Mouse (Mus musculus) heart, adult 2 months (tissue): Measurements from ENCODE around the gene Abcd4. TPM values are rescaled to one million over a fixed set of nuclear protein-coding genes. Genes with fewer than 3 reads are reported as not detected.

ENCODE experiments used
- DNase-seq, 2 experiments: peaks; one replicate each; pipeline ENCODE4 v3.0.0; 2021
- H3K27ac ChIP-seq: fragments of 200-600 bp; 2 replicates; pipeline ENCODE4 v1.8.1; 2022
- H3K27me3 ChIP-seq: fragments of 200-500 bp; 2 replicates; pipeline ENCODE4 v1.6.1; 2012; ENCODE audit warnings: mild to moderate bottlenecking, low read length, inconsistent platforms, mixed read lengths; ENCODE audit not compliant: control insufficient read depth, insufficient read depth
- H3K36me3 ChIP-seq: fragments of 200-500 bp; 2 replicates; pipeline ENCODE4 v1.6.1; 2012; ENCODE audit warnings: low read length, inconsistent platforms; ENCODE audit not compliant: control insufficient read depth, insufficient read depth
- H3K4me1 ChIP-seq: fragments of 200-500 bp; 2 replicates; pipeline ENCODE4 v1.6.1; 2011; ENCODE audit warnings: low read length; ENCODE audit not compliant: control insufficient read depth, insufficient read depth
- H3K4me3 ChIP-seq: fragments of 200-600 bp; 2 replicates; pipeline ENCODE4 v1.8.1; 2022
- H3K79me2 ChIP-seq: fragments of 200-500 bp; replicated peaks from 2 replicates; pipeline ENCODE4 v1.6.1; 2012; ENCODE audit warnings: mild to moderate bottlenecking, inconsistent platforms, low read length, moderate library complexity, mixed read lengths; ENCODE audit not compliant: control insufficient read depth, insufficient read depth
- H3K9ac ChIP-seq: fragments of 200-500 bp; 2 replicates; pipeline ENCODE4 v1.6.1; 2012; ENCODE audit warnings: low read depth, mild to moderate bottlenecking, control low read depth, inconsistent platforms, low read length, mixed read lengths
- CTCF ChIP-seq: fragments of 200-600 bp; IDR thresholded peaks from 2 replicates; pipeline ENCODE4 v1.8.1; 2022; ENCODE audit warnings: antibody characterized with exemption, mild to moderate bottlenecking, moderate library complexity
- EP300 ChIP-seq: fragments of 200-500 bp; IDR thresholded peaks from 2 replicates; pipeline ENCODE4 v1.6.1; 2011; ENCODE audit warnings: low read depth, low read length, control low read depth; ENCODE audit not compliant: insufficient read depth
- POLR2A ChIP-seq: fragments of 200-500 bp; IDR thresholded peaks from 2 replicates; pipeline ENCODE4 v1.6.1; 2011; ENCODE audit warnings: mild to moderate bottlenecking, low read depth, low read length, control low read depth; ENCODE audit not compliant: insufficient read depth
- WGBS: fragments of 180-500 bp; shearing (Covaris S2); methylation state at CpG from one replicate; pipeline ENCODE4 v1.1.7; 2018; 5-methylcytosine and 5-hydroxymethylcytosine counted together
- intact Hi-C: fragments of 180-260 bp; cut with DNase I; formaldehyde crosslinking; loops from one replicate; pipeline ENCODE4 v1.15.1; 2025
- polyA plus RNA-seq: library from polyadenylated mRNA; depleted of rRNA; stranded (reverse); fragments of >200 nt; gene quantifications from 2 replicates; pipeline ENCODE4 v1.2.3, GENCODE M21; 2012; rRNA removed
- total RNA-seq, 2 experiments: library from RNA; stranded (reverse); gene quantifications; 2 replicates each; pipeline ENCODE4 v1.2.3; 2021

The Abcd4 gene
- total and polyA plus RNA-seq, 3 experiments = 5.3 to 15.4 (median 5.8) TPM

DNA sequence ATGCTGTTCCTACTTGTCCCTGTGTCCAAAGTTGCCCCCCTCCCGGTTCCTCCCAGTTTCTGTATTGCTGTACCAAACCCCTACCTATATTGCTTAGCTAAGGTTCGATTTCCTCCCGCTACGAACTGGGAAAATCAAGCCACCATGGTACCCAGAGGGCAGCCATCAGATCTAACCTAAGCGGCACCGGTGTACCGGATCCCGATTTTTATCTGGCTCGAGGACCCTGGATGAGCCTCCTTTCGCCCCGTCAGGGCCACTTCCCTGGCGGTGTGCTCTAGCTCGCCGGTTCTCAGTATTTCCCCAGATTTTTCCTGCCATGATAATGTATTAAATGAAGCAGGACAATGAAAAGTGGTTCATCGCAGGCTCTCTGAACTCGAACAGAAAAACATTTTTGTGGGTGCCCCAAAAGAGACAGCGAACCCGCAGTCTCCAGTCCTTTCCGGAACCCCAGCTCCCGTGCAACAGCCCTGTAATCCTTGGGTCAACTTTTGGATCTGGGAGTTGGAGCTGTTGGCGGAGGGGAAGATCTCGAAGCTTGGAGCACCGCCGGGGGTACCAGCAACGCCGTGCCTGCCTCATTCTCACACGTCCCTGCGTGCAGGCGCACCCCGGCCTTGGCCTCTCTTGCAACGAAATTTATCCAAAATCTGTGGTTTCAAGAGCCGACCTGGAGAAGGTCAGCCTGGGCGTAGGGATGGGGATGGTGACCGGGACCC is 46.4 kb downstream of the Abcd4 start:
- Histone ChIP-seq H3K27me3 (peaks cover 33% of the 10 kb centered on the region), H3K9ac (no peak overlapping the region), H3K4me3 (no peak overlapping the region), H3K4me1 (no peaks in the 10 kb centered on the region), H3K27ac (no peak overlapping the region), H3K36me3 (no peaks in the 10 kb centered on the region), H3K79me2 (no peaks in the 10 kb centered on the region)
- TF ChIP-seq CTCF (no peak), EP300 (no peak), POLR2A (no peak)
- WGBS = 6% methylated on average over 34 of the region's 34 CpGs
- DNase-seq = no peak
- intact Hi-C loops = no loop called here

DNA sequence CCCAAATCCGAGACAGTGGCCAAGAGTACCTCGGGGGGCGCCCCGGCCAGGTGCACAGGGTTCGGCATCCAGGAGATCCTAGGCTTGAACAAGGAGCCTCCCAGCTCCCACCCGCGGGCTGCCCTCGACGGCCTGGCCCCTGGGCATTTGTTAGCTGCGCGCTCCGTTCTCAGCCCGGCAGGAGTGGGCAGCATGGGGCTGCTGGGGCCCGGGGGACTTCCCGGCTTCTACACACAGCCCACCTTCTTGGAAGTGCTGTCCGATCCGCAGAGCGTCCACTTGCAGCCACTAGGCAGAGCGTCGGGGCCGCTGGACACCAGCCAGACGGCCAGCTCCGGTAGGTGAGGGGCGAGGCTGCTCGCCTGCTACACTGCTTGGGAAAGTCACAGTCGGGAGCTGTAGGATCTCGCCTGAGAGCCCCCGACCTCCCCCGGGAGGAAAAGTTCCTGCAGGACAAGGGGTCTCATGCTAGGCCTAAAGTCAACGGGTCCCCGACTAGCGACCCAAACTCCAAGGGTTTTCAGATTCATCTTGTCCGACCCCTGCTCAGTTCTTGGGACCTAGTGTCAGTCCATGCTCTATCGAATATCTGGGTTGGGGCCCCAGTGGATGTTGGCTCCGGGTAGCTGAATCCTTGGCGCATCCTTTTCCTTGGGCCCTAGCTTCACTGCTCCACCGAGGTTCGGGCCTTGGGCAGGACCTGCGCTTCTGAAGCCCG is 47.1 kb downstream of the Abcd4 start:
- no peak overlapping the region for H3K4me3 ChIP-seq
- no peaks in the 10 kb centered on the region for H3K79me2 ChIP-seq
- 4% methylated on average over 40 of the region's 40 CpGs for WGBS
- TF ChIP-seq EP300 (no peak), CTCF (no peak), POLR2A (no peak)
- H3K36me3 ChIP-seq = no peaks in the 10 kb centered on the region
- H3K4me1 ChIP-seq = no peaks in the 10 kb centered on the region
- no peak overlapping the region for H3K27ac ChIP-seq
- intact Hi-C loops = no loop called here
- DNase-seq = no peak
- H3K9ac ChIP-seq = no peak overlapping the region
- peaks cover 33% of the 10 kb centered on the region for H3K27me3 ChIP-seq

DNA sequence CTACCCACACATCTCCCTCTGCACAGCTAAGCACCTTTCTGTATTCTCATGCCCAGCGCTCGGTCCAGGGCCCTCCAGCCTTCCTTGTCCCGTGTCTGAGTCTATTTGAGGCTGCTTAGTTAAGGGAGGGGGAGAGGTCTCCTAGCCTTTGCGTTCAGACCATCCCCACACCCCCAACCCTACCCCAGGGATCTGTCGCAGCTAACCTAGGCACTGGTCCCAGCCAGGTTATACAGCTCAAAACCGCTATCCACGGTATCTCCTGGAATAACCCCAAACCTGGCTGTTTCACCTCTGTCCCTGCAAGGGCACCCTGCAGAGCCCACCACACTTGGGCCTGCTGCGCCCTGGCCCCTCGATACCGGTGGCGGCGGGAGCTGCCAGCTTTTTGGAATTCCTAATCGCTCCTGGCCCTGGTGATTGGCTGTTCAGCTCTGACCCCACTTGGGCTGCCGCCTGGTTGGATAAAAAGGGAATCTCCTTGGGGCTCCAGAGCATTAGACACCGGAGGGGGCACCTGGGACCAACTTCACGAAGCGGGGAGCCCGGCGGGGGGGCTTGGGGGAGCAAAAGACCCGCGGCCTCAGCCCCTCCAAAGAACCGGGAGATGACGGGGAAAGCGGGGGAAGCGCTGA is 47.8 kb downstream of the Abcd4 start, which contains the start of gene Vsx2:
Vsx2 (plus strand) TSS at position 427 of the 635 bp plus-strand sequence.
- no peaks in the 10 kb centered on the region for H3K79me2 ChIP-seq
- H3K9ac ChIP-seq = no peak within 1 kb of the TSS
- H3K36me3 ChIP-seq = no peaks in the 10 kb centered on the region
- TF ChIP-seq CTCF (no peak), POLR2A (no peak), EP300 (no peak)
- no peaks in the 10 kb centered on the region for H3K4me1 ChIP-seq
- 6% methylated on average over 25 of the region's 25 CpGs for WGBS
- no peak within 1 kb of the TSS for H3K27ac ChIP-seq
- DNase-seq = no peak
- intact Hi-C loops = no loop called here
- peaks cover 33% of the 10 kb centered on the region for H3K27me3 ChIP-seq
- H3K4me3 ChIP-seq = no peak within 1 kb of the TSS

DNA sequence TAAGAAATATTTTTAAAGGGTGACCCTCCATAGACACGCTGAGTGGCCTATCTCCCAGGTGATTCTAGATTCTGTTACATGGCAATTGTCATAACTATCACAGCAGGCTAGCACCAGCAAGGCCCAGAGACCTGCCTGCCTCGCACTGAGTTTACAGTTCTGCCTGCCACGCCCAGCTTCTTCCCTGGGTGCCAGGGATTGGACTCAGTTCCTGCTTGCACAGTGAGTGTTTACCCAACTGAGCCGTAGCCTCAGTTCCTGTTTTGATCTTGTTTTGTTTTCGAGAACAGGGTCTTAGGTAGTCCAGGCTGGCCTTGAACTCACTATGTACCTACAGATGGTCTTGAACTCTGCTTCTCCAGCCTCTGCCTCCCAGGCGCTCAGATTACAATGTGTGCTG is 49.6 kb downstream of the Abcd4 start:
- Histone ChIP-seq H3K9ac (no peak overlapping the region), H3K79me2 (no peaks in the 10 kb centered on the region), H3K27ac (no peak overlapping the region), H3K36me3 (no peaks in the 10 kb centered on the region), H3K27me3 (peaks cover 27% of the 10 kb centered on the region), H3K4me1 (no peaks in the 10 kb centered on the region), H3K4me3 (no peak overlapping the region)
- intact Hi-C loops = no loop called here
- TF ChIP-seq POLR2A = no peak
- TF ChIP-seq CTCF = no peak
- no peak for TF ChIP-seq EP300
- 77% methylated on average over 6 of the region's 6 CpGs for WGBS
- no peak for DNase-seq

DNA sequence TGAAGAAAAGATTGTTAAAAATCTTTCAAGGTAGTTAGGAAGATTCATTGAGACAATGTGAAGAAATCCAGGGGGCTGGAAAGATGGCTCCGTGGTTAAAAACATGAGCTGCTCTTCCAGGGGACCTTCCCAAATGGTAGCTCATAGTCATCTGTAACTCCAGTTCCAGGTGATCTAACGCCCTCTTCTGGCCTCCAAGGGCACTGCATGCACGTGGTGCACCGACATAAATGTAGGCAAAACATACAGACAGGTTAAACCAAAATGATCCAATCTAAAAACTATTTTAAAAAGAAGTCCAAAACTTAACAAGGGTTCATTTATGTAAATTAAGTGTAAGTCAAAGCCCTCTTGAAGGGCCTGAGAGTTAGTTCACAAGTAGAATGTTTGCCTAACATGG is 54.7 kb downstream of the Abcd4 start:
- intact Hi-C loops = no loop called here
- H3K27me3 ChIP-seq = peaks cover 3% of the 10 kb centered on the region; the same call in 1 of the 2 replicates
- peak; percentile 25; the same call in 1 of the 2 replicates for TF ChIP-seq CTCF
- TF ChIP-seq EP300 = no peak
- DNase-seq = no peak
- 53% methylated on average over 4 of the region's 4 CpGs for WGBS
- no peak overlapping the region for H3K4me3 ChIP-seq
- no peak overlapping the region for H3K27ac ChIP-seq
- no peaks in the 10 kb centered on the region for H3K4me1 ChIP-seq
- H3K36me3 ChIP-seq = no peaks in the 10 kb centered on the region
- H3K79me2 ChIP-seq = no peaks in the 10 kb centered on the region
- no peak overlapping the region for H3K9ac ChIP-seq

DNA sequence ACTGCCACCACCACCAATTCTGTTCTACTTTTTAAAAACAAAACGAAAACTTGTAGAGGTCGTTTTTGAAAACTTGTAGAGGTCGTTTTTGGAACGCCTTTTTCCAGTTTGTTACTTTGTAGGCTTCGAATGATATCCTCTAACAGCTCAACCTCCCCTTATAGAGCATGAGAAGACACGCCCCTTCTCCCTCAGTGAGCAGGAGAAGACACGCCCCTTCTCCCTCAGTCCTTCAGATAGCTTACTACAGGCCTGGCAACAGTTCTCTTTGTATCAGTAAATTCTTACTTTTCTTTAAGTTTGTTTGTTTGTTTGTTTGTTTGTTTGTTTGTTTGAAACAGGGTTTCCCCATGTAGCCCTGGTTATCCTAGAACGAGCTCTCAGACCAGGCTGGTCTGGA is 62.0 kb downstream of the Abcd4 start:
- no peak overlapping the region for H3K4me3 ChIP-seq
- H3K4me1 ChIP-seq = no peaks in the 10 kb centered on the region
- H3K79me2 ChIP-seq = no peaks in the 10 kb centered on the region
- no peak overlapping the region for H3K9ac ChIP-seq
- H3K27me3 ChIP-seq = no peaks in the 10 kb centered on the region
- 66% methylated on average over 8 of the region's 8 CpGs for WGBS
- H3K36me3 ChIP-seq = no peaks in the 10 kb centered on the region
- no peak for DNase-seq
- no peak overlapping the region for H3K27ac ChIP-seq
- intact Hi-C loops = no loop called here
- no peak for TF ChIP-seq CTCF
- TF ChIP-seq EP300 = no peak
- no peak for TF ChIP-seq POLR2A

Other genes starting within 250 kb of the Abcd4 start
- gene Entpd5, start 208.4 kb downstream of the Abcd4 start, total RNA-seq = 10 to 100 TPM; 64.9 to 68.9 TPM
- 38.6 and 88.3 TPM in 2 replicates for gene Entpd5, start 208.4 kb downstream of the Abcd4 start, polyA plus RNA-seq
- 1 to 10 TPM; 1.7 to 2.0 TPM for gene Bbof1, start 208.3 kb downstream of the Abcd4 start, total RNA-seq
- 0.31 and 0.59 TPM in 2 replicates for gene Bbof1, start 208.3 kb downstream of the Abcd4 start, polyA plus RNA-seq
- 10 to 100 TPM in 1 of 2 experiments, 1 to 10 TPM in 1; 8.4 to 11.7 TPM for gene Rnf113a2, start 200.2 kb downstream of the Abcd4 start, total RNA-seq
- 3.7 and 6.6 TPM in 2 replicates for gene Rnf113a2, start 200.2 kb downstream of the Abcd4 start, polyA plus RNA-seq
- gene Aldh6a1, start 166.4 kb downstream of the Abcd4 start, total RNA-seq = 100 to 1,000 TPM; 189 to 236 TPM
- gene Aldh6a1, start 166.4 kb downstream of the Abcd4 start, polyA plus RNA-seq = 83.5 and 173 TPM in 2 replicates
- 10 to 100 TPM in 1 of 2 experiments, 1 to 10 TPM in 1; 7.8 to 12.4 TPM for gene Lin52, start 166.0 kb downstream of the Abcd4 start, total RNA-seq
- gene Lin52, start 166.0 kb downstream of the Abcd4 start, polyA plus RNA-seq = 16.5 and 30.6 TPM in 2 replicates
- not detected for gene Vsx2, start 47.7 kb downstream of the Abcd4 start, total RNA-seq
- not detected in 2 replicates for gene Vsx2, start 47.7 kb downstream of the Abcd4 start, polyA plus RNA-seq
- gene Vrtn, start 23.6 kb upstream of the Abcd4 start, total RNA-seq = not detected
- not detected in 2 replicates for gene Vrtn, start 23.6 kb upstream of the Abcd4 start, polyA plus RNA-seq
- gene Syndig1l, start 81.4 kb upstream of the Abcd4 start, total RNA-seq = not detected
- gene Syndig1l, start 81.4 kb upstream of the Abcd4 start, polyA plus RNA-seq = not detected in 2 replicates
- gene Npc2, start 155.7 kb upstream of the Abcd4 start, total RNA-seq = 10 to 100 TPM; 27.2 to 27.6 TPM
- 59.5 and 72.3 TPM in 2 replicates for gene Npc2, start 155.7 kb upstream of the Abcd4 start, polyA plus RNA-seq
- gene Isca2, start 155.8 kb upstream of the Abcd4 start, total RNA-seq = 10 to 100 TPM; 87.1 to 90.3 TPM
- 91.0 and 133 TPM in 2 replicates for gene Isca2, start 155.8 kb upstream of the Abcd4 start, polyA plus RNA-seq